Mouse (Mus musculus) myocyte (in vitro differentiated cells): ENCODE measurements around the gene Pold2. TPM values are rescaled to one million over a fixed set of nuclear protein-coding genes. Genes with fewer than 3 reads are reported as not detected.

Experiments
- H3K27me3 ChIP-seq: one replicate; pipeline ENCODE4 v1.6.1; 2011; ENCODE audit not compliant: control insufficient read depth, insufficient read depth, insufficient read length
- H3K36me3 ChIP-seq: one replicate; pipeline ENCODE4 v1.6.1; 2011; ENCODE audit not compliant: control insufficient read depth, insufficient read depth
- H3K4me2 ChIP-seq: one replicate; pipeline ENCODE4 v1.6.1; 2011; ENCODE audit warnings: low read depth, control low read depth
- H3K4me3 ChIP-seq: one replicate; pipeline ENCODE4 v1.5.1; 2011; ENCODE audit warnings: mild to moderate bottlenecking, control low read depth, moderate library complexity
- H3K79me2 ChIP-seq: one replicate; pipeline ENCODE4 v1.6.1; 2011; ENCODE audit not compliant: control insufficient read depth, insufficient read depth
- H3ac ChIP-seq: one replicate; pipeline ENCODE4 v1.6.1; 2011; ENCODE audit not compliant: control insufficient read depth, insufficient read length
- CEBPB ChIP-seq: IDR thresholded peaks from 2 replicates; pipeline ENCODE4 v1.6.1; 2011; ENCODE audit warnings: mild to moderate bottlenecking, moderate library complexity; ENCODE audit not compliant: poor library complexity, insufficient read depth, severe bottlenecking
- E2F4 ChIP-seq: IDR thresholded peaks from one replicate; pipeline ENCODE4 v1.6.1; 2011; ENCODE audit warnings: mild to moderate bottlenecking, control low read depth, moderate library complexity; ENCODE audit not compliant: insufficient read depth
- MAX ChIP-seq: IDR thresholded peaks from one replicate; pipeline ENCODE4 v1.6.1; 2011; ENCODE audit warnings: low read depth, mild to moderate bottlenecking, control low read depth
- MYOD1 ChIP-seq, 3 experiments: IDR thresholded peaks; one replicate each; pipeline ENCODE4 v1.6.1; 2011; ENCODE audit warnings: control low read depth in 2 of 3, low read depth in 2 of 3, mild to moderate bottlenecking in 2 of 3, moderate library complexity in 1 of 3; ENCODE audit not compliant: insufficient read length in 2 of 3, control insufficient read depth in 1 of 3
- MYOG ChIP-seq, 3 experiments: IDR thresholded peaks; one replicate each; pipeline ENCODE4 v1.6.1; 2011; ENCODE audit warnings: control low read depth in 2 of 3, low read depth in 2 of 3, mild to moderate bottlenecking in 2 of 3; ENCODE audit not compliant: insufficient read length in 2 of 3, control insufficient read depth in 1 of 3, insufficient read depth in 1 of 3
- POLR2A ChIP-seq: IDR thresholded peaks from one replicate; pipeline ENCODE4 v1.6.1; 2011; ENCODE audit warnings: low read depth, mild to moderate bottlenecking, control low read depth, moderate library complexity; ENCODE audit not compliant: insufficient read length
- POLR2AphosphoS2 ChIP-seq: IDR thresholded peaks from one replicate; pipeline ENCODE4 v1.6.1; 2011; ENCODE audit warnings: low read depth, control low read depth; ENCODE audit not compliant: insufficient read length
- REST ChIP-seq: IDR thresholded peaks from one replicate; pipeline ENCODE4 v1.6.1; 2011; ENCODE audit warnings: mild to moderate bottlenecking, control low read depth, moderate library complexity; ENCODE audit not compliant: insufficient read depth, insufficient read length
- SRF ChIP-seq: IDR thresholded peaks from one replicate; pipeline ENCODE4 v1.6.1; 2011; ENCODE audit warnings: low read depth; ENCODE audit not compliant: control insufficient read depth, insufficient read length
- TCF12 ChIP-seq: IDR thresholded peaks from one replicate; pipeline ENCODE4 v1.6.1; 2011; ENCODE audit warnings: mild to moderate bottlenecking, control low read depth; ENCODE audit not compliant: poor library complexity, insufficient read depth, severe bottlenecking
- TCF3 ChIP-seq: IDR thresholded peaks from one replicate; pipeline ENCODE4 v1.6.1; 2011; ENCODE audit warnings: low read depth, control low read depth; ENCODE audit not compliant: insufficient read length
- USF1 ChIP-seq: IDR thresholded peaks from one replicate; pipeline ENCODE4 v1.6.1; 2011; ENCODE audit warnings: low read depth, mild to moderate bottlenecking, control low read depth, moderate library complexity
- polyA plus RNA-seq: library from polyadenylated mRNA; unstranded; fragments of >200 nt; fragmentation: generic; extraction: Trizol; gene quantifications from one replicate; pipeline ENCODE4 v1.2.1, GENCODE M21; 2012; ENCODE audit warnings: missing spikeins

Gene Pold2
- polyA plus RNA-seq, 1 experiment = 101 TPM

DNA sequence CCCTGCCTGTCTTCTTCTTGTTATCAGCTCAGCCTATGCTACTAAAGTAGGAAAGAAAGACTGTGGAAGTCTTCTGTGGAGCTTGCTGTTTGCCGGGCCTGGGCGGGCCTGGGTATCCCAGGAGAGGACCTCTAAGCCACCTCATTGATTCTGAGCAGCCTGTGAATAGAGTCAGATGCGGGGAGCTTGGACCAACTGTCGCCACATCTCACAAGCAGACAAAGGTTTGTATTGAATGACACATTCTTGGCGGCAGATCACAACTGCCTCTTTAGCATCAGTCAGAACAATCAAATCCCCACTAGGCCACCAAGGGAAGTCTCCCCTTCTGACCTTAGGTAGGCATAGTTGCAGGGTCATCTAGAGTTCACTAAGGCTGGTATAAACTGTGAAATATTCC is 9.2 kb upstream of the Pold2 start:
- Histone ChIP-seq H3K4me3 (no peak overlapping the region), H3K4me2 (no peak overlapping the region), H3ac (no peak overlapping the region), H3K36me3 (no peaks in the 10 kb centered on the region), H3K79me2 (no peaks in the 10 kb centered on the region), H3K27me3 (no peaks in the 10 kb centered on the region)
- TF ChIP-seq E2F4 = no peak
- TF ChIP-seq POLR2AphosphoS2 = no peak
- TF ChIP-seq CEBPB = no peak

DNA sequence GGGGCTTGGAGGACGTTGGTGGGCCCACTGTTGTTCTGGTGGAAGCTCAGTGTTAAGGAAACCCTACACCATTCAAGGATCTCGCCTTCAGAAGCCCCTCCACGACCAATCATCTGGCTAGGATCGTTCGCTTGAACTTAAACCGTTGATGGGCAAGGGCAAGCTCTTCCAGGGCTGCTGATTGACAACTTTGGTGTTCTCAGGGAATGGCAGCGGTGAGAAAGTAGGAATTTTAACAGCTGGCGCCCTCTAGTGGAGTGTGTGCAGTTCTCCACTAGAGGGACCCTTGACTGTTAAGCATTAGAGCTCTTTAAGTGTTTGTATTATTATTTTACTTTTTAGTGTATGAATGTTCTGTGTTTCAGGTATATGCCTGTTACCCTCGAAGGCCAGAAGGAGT is 8.1 kb upstream of the Pold2 start:
- TF ChIP-seq USF1 (no peak), CEBPB (no peak), POLR2A (no peak)
- Histone ChIP-seq H3K36me3 (no peaks in the 10 kb centered on the region), H3K27me3 (no peaks in the 10 kb centered on the region), H3ac (no peak overlapping the region), H3K4me2 (no peak overlapping the region), H3K79me2 (no peaks in the 10 kb centered on the region), H3K4me3 (no peak overlapping the region)

DNA sequence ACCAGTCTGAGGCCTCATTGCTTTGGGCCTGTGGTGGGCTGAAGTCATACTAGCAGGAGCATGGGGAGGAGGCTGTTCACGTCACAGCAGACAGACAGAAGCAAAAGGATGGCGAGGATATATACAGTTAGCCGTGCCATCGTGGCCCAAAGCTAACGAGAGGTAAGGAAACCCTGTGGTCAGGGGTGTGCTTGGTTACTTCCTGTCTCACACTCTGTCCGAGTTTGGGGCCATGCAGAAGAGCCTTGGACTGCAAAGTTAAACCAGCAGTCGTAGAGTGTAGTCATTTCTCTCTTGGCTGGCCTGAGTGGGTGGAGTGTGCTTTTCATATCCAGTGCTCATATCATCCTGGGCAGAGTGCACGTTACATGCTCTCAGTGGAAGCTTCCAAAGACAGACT is 4.4 kb upstream of the Pold2 start:
- H3ac ChIP-seq = no peak overlapping the region
- H3K4me3 ChIP-seq = no peak overlapping the region
- H3K79me2 ChIP-seq = no peaks in the 10 kb centered on the region
- no peaks in the 10 kb centered on the region for H3K27me3 ChIP-seq
- H3K4me2 ChIP-seq = no peak overlapping the region
- TF ChIP-seq CEBPB = no peak
- no peak for TF ChIP-seq MYOG (IDR thresholded peaks at IDR 0.05; ENCODE audit: control insufficient read depth in 1 of 3, insufficient read depth in 1 of 3, insufficient read length in 2 of 3, low read depth in 2 of 3)
- no peak for TF ChIP-seq E2F4
- TF ChIP-seq TCF12 = no peak
- no peak for TF ChIP-seq POLR2AphosphoS2
- TF ChIP-seq TCF3 = no peak
- TF ChIP-seq POLR2A = no peak
- no peaks in the 10 kb centered on the region for H3K36me3 ChIP-seq

DNA sequence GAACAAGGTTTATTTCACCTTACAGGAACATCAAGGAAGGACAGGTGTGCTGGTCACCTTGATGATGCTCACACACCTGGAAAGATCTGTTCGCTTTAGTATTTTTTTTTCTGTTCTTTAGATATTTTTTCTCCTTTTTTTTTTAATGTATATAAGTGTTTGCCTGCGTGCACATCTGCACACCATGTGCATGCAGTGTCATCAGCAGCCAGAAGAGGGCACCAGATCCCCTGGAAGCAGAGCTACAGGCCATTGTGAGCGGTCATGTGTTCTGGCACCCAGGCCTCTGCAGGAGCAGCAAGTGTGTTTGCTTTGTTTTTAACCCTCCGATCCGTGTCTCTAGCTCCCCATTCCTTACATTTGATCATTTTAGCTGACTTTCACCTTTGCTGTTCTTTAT is 1.8 kb upstream of the Pold2 start:
- Histone ChIP-seq H3K27me3 (no peaks in the 10 kb centered on the region), H3K36me3 (no peaks in the 10 kb centered on the region), H3ac (no peak overlapping the region), H3K4me2 (no peak overlapping the region), H3K4me3 (no peak overlapping the region), H3K79me2 (no peaks in the 10 kb centered on the region)
- TF ChIP-seq SRF (no peak), USF1 (no peak), REST (no peak), E2F4 (no peak), CEBPB (no peak), POLR2AphosphoS2 (no peak), MAX (no peak), TCF12 (no peak), POLR2A (no peak), TCF3 (no peak), MYOG (IDR thresholded peaks at IDR 0.05; ENCODE audit: control insufficient read depth in 1 of 3, insufficient read depth in 1 of 3, insufficient read length in 2 of 3, low read depth in 2 of 3) (no peak)

DNA sequence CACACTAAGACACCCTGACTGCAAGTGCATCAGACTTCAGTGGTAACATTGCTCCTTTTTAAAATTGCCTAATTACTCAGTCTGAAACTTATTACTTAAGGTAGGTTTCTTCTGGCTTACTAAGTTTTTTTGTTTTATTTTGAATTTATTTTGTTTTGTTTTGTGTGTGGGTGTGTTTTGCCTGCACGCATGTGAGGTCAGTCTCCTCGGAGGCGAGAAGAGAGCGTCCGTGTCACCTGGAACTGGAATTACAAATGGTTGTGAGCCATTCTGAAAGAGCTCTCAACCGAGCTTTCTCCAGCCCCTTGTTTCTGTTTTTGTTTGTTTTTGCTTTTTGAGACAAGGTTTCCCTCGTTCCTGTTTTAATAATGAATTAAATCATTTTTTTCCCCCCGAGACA is 569 bp upstream of the Pold2 start:
- no peaks in the 10 kb centered on the region for H3K36me3 ChIP-seq
- TF ChIP-seq SRF (no peak), REST (no peak), USF1 (no peak), MYOD1 (IDR thresholded peaks at IDR 0.05; ENCODE audit: control insufficient read depth in 1 of 3, insufficient read length in 2 of 3, low read depth in 2 of 3) (no peak), POLR2A (no peak), E2F4 (no peak), TCF12 (no peak), MYOG (IDR thresholded peaks at IDR 0.05; ENCODE audit: control insufficient read depth in 1 of 3, insufficient read depth in 1 of 3, insufficient read length in 2 of 3, low read depth in 2 of 3) (no peak), TCF3 (no peak), MAX (no peak), CEBPB (no peak), POLR2AphosphoS2 (no peak)
- H3K4me3 ChIP-seq = peak overlapping the region; percentile 50
- H3K27me3 ChIP-seq = no peaks in the 10 kb centered on the region
- H3K4me2 ChIP-seq = peak overlapping the region; percentile 66
- H3ac ChIP-seq = no peak overlapping the region
- H3K79me2 ChIP-seq = no peaks in the 10 kb centered on the region
